Mouse (Mus musculus) erythroblast, embryonic 14.5 days (primary cell): Measurements from ENCODE around the gene S100a14. TPM values are rescaled to one million over a fixed set of nuclear protein-coding genes. Genes with fewer than 3 reads are reported as not detected.

Experiments used
- H3K27me3 ChIP-seq: 2 replicates; pipeline ENCODE4 v1.6.1; 2012; ENCODE audit warnings: inconsistent platforms; ENCODE audit not compliant: control insufficient read depth
- H3K36me3 ChIP-seq: 2 replicates; pipeline ENCODE4 v1.6.1; 2012; ENCODE audit warnings: mild to moderate bottlenecking, inconsistent platforms; ENCODE audit not compliant: control insufficient read depth
- H3K4me1 ChIP-seq: 2 replicates; pipeline ENCODE4 v1.6.1; 2012; ENCODE audit warnings: inconsistent platforms; ENCODE audit not compliant: control insufficient read depth
- H3K4me3 ChIP-seq: replicated peaks from 2 replicates; pipeline ENCODE3; 2012; ENCODE audit warnings: moderate library complexity, mild to moderate bottlenecking, inconsistent platforms
- H3K9me3 ChIP-seq: 2 replicates; pipeline ENCODE4 v1.6.1; 2012; ENCODE audit warnings: low read length, inconsistent platforms, mixed read lengths; ENCODE audit not compliant: control insufficient read depth
- GATA1 ChIP-seq: IDR thresholded peaks from 2 replicates; pipeline ENCODE4 v1.6.1; 2012; ENCODE audit warnings: low read length, inconsistent platforms, mixed read lengths
- TAL1 ChIP-seq: IDR thresholded peaks from 3 replicates; pipeline ENCODE4 v1.6.1; 2012; ENCODE audit warnings: low read length, inconsistent platforms, mixed read lengths
- polyA plus RNA-seq: library from polyadenylated mRNA; stranded (reverse); fragments of >175 nt; gene quantifications from 2 replicates; pipeline ENCODE4 v1.2.3, GENCODE M21; 2012

S100a14 gene
- not detected in 2 replicates for polyA plus RNA-seq

- H3K27me3 ChIP-seq: no peaks in the 10 kb centered on the region
- no peaks in the 10 kb centered on the region; the same call in 1 of the 2 replicates for H3K4me1 ChIP-seq
- H3K4me3 ChIP-seq: no peak within 1 kb of the TSS
- H3K9me3 ChIP-seq: no peaks in the 10 kb centered on the region
- no peak for TF ChIP-seq TAL1
- TF ChIP-seq GATA1: no peak
- no peaks in the 10 kb centered on the region for H3K36me3 ChIP-seq
Measured at GRCm38 (mm10) chr3:90526580-90526979, at the start of gene S100a14. TSS of gene S100a14 (plus strand) at chr3:90526856.

GRCm38 (mm10) chr3:90486998-90487397 lies 39.7 kb upstream of the S100a14 start:
- H3K4me1 ChIP-seq: peaks cover 20% of the 10 kb centered on the region
- TF ChIP-seq GATA1 (no peak), TAL1 (no peak)
- H3K9me3 ChIP-seq: no peaks in the 10 kb centered on the region
- no peak overlapping the region for H3K4me3 ChIP-seq
- H3K36me3 ChIP-seq: peaks cover 76% of the 10 kb centered on the region
- H3K27me3 ChIP-seq: no peaks in the 10 kb centered on the region

GRCm38 (mm10) chr3:90488576-90488975 lies 38.1 kb upstream of the S100a14 start:
- H3K27me3 ChIP-seq: no peaks in the 10 kb centered on the region
- no peak overlapping the region for H3K4me3 ChIP-seq
- H3K36me3 ChIP-seq: peaks cover 62% of the 10 kb centered on the region
- TF ChIP-seq TAL1: no peak
- TF ChIP-seq GATA1: no peak
- H3K4me1 ChIP-seq: peaks cover 20% of the 10 kb centered on the region
- H3K9me3 ChIP-seq: no peaks in the 10 kb centered on the region

GRCm38 (mm10) chr3:90490696-90491256 lies 35.9 kb upstream of the S100a14 start, which contains the start of gene Snapin:
TSS of gene Snapin (minus strand) at chr3:90491033.
- Histone ChIP-seq H3K27me3 (no peaks in the 10 kb centered on the region), H3K4me1 (peaks cover 23% of the 10 kb centered on the region), H3K36me3 (peaks cover 62% of the 10 kb centered on the region), H3K4me3 (peak within 1 kb of the TSS; percentile 92), H3K9me3 (no peaks in the 10 kb centered on the region)
- TF ChIP-seq TAL1 (no peak), GATA1 (no peak)

GRCm38 (mm10) chr3:90491350-90491749 lies 35.3 kb upstream of the S100a14 start:
- no peak for TF ChIP-seq GATA1
- TF ChIP-seq TAL1: no peak
- no peaks in the 10 kb centered on the region for H3K27me3 ChIP-seq
- H3K4me1 ChIP-seq: peaks cover 23% of the 10 kb centered on the region
- H3K4me3 ChIP-seq: peak overlapping the region; percentile 92
- H3K9me3 ChIP-seq: no peaks in the 10 kb centered on the region
- H3K36me3 ChIP-seq: peaks cover 62% of the 10 kb centered on the region

GRCm38 (mm10) chr3:90493831-90494540 lies 32.7 kb upstream of the S100a14 start:
- H3K27me3 ChIP-seq: no peaks in the 10 kb centered on the region
- H3K4me3 ChIP-seq: no peak overlapping the region
- H3K9me3 ChIP-seq: no peaks in the 10 kb centered on the region
- peaks cover 23% of the 10 kb centered on the region for H3K4me1 ChIP-seq
- TF ChIP-seq TAL1 (no peak), GATA1 (no peak)
- H3K36me3 ChIP-seq: peaks cover 62% of the 10 kb centered on the region

GRCm38 (mm10) chr3:90495850-90496525 lies 30.7 kb upstream of the S100a14 start:
- Histone ChIP-seq H3K4me1 (peaks cover 7% of the 10 kb centered on the region), H3K4me3 (no peak overlapping the region), H3K36me3 (peaks cover 76% of the 10 kb centered on the region), H3K9me3 (no peaks in the 10 kb centered on the region), H3K27me3 (no peaks in the 10 kb centered on the region)
- TF ChIP-seq GATA1: no peak
- no peak for TF ChIP-seq TAL1

- Histone ChIP-seq H3K27me3 (no peaks in the 10 kb centered on the region), H3K4me1 (peaks cover 4% of the 10 kb centered on the region), H3K9me3 (no peaks in the 10 kb centered on the region), H3K4me3 (no peak overlapping the region), H3K36me3 (peaks cover 92% of the 10 kb centered on the region)
- TF ChIP-seq TAL1: no peak
- no peak for TF ChIP-seq GATA1
Measured at GRCm38 (mm10) chr3:90497597-90497996, 29.1 kb upstream of the S100a14 start.

GRCm38 (mm10) chr3:90503444-90503843 lies 23.2 kb upstream of the S100a14 start:
- TF ChIP-seq TAL1: no peak
- no peak for TF ChIP-seq GATA1
- H3K9me3 ChIP-seq: no peaks in the 10 kb centered on the region
- peaks cover 94% of the 10 kb centered on the region for H3K36me3 ChIP-seq
- H3K4me1 ChIP-seq: peaks cover 25% of the 10 kb centered on the region
- no peaks in the 10 kb centered on the region for H3K27me3 ChIP-seq
- H3K4me3 ChIP-seq: no peak overlapping the region
